Mouse (Mus musculus) heart, postnatal 0 days (tissue): ENCODE results near the gene Gm3402.

Experiments used
- CTCF ChIP-seq: IDR thresholded peaks from 2 replicates; pipeline ENCODE4 v1.5.1; 2016; ENCODE audit warnings: antibody characterized with exemption, control low read depth, low read depth
- EP300 ChIP-seq: IDR thresholded peaks from 2 replicates; pipeline ENCODE4 v1.6.1; 2016; ENCODE audit warnings: antibody characterized with exemption, low read depth

DNA sequence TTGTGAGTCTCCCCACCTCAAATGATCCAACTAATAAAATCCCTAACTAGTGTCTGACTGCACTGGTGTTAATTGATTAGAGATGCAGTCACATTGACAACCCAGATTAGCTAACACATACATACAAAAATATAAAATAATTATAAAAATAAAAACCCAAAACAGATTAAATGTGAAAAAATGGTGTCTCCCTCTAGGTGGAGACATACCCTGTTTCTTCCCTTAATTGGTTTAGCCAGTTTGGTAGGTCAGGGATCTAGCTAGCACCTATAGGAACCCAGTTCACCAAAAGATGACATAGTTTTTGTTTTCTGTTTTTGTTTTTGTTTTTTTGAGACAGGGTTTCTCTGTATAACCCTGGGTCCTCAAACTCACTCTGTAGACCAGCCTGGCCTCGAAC, 50.3 kb downstream of the Gm3402 start:
- TF ChIP-seq EP300: no peak
- TF ChIP-seq CTCF: no peak
